Comparison of ENCODE assay signal across 10 mouse cellular contexts in the genomic region with DNA sequence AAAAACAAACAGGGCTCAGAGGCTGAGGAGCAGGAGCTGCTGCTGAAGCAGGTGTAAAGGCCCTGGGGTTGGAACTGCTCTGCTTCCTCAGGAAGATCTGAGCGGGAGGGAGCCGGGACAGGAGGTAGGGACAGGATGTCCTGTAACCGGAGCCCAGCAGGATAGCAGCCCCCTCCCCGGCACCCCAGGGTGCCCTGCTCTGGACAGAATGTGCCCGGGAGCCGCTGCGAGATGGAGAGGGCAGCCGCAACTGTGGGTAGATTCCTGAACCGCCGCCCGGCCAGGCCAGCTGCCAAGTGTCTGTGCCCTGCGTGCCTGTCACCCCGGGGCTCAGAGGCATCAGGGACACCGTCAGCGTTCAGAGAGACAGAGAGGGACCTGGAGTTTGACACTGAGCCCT. TPM values are rescaled to one million over a fixed set of nuclear protein-coding genes. Genes with fewer than 3 reads are reported as not detected.
DNase-seq lines count a peak whose midpoint lies in the region; ATAC-seq and TF ChIP-seq lines count a peak whose summit lies in the region.
"Had no signal": no experiment of that assay in that cellular context is flagged by ENCODE, and none has a peak within 500 bp of the region (broad histone marks: within the 10 kb centered on the region; RNA-seq: fewer than 3 reads in every experiment).

No protein-coding gene starts in this region.

- 0 out of 2 replicates have a peak, but pooled peaks cover 3% of the 10 kb centered on the region for H3K36me3 ChIP-seq in heart, embryonic 11.5 days (ENCODE audit: control insufficient read depth, insufficient read depth, low read length)
- H3K36me3 ChIP-seq in ES-E14 (ENCODE audit: control insufficient read depth, insufficient read depth, low read length, poor library complexity, severe bottlenecking): peaks cover 18% of the 10 kb centered on the region
- 0 out of 2 replicates have a peak, but pooled peaks cover 3% of the 10 kb centered on the region for H3K36me3 ChIP-seq in kidney, embryonic 16.5 days (ENCODE audit: insufficient read depth, low read length)

- no peak overlapping the region for H3K4me2 ChIP-seq in heart, embryonic 11.5 days
- H3K4me2 ChIP-seq in kidney, embryonic 16.5 days (replicated peaks; ENCODE audit: low read depth, low read length): no peak overlapping the region
- H3K4me2 ChIP-seq: limb, embryonic 12.5 days had no signal

- DNase-seq in heart, adult 18-20 months: peak; percentile 89 to 91
- DNase-seq in ES-E14 (ENCODE audit: low read depth, low spot score): no peak
- no peak for DNase-seq in yolk sac, embryonic 10.5 days (ENCODE audit: low spot score)
- DNase-seq in spleen, postnatal 14 days (ENCODE audit: low spot score in 2 of 2): no peak

- peaks cover 5% of the 10 kb centered on the region for H3K4me1 ChIP-seq in heart, embryonic 11.5 days (ENCODE audit: control insufficient read depth, insufficient read depth, low read length)
- H3K4me1 ChIP-seq in ES-E14 (ENCODE audit: control insufficient read depth in 2 of 2, insufficient read depth in 2 of 2, low read length in 2 of 2, poor library complexity in 1 of 2): peaks cover 0 to 8% of the 10 kb centered on the region in 2 experiments; a peak in 2 of 4 replicates
- H3K4me1 ChIP-seq in kidney, embryonic 16.5 days (ENCODE audit: insufficient read depth, low read length): peaks cover 12% of the 10 kb centered on the region

- no peak overlapping the region for H3K9ac ChIP-seq in heart, embryonic 11.5 days (ENCODE audit: low read depth, low read length)
- peak overlapping the region; percentile 50 for H3K9ac ChIP-seq in ES-E14 (ENCODE audit: insufficient read depth, low read depth, low read length, poor library complexity, severe bottlenecking)
- H3K9ac ChIP-seq in kidney, embryonic 16.5 days (replicated peaks; ENCODE audit: low read length): no peak overlapping the region; the same call in 1 of the 2 replicates
- H3K9ac ChIP-seq: limb, embryonic 12.5 days had no signal

- ATAC-seq in heart, embryonic 11.5 days (replicated peaks; ENCODE audit: insufficient number of reproducible peaks, low FRiP score, low TSS enrichment): no peak
- peak; percentile 20; the same call in 1 of the 2 replicates for ATAC-seq in erythroid progenitor cell, adult 5-6 weeks (replicated peaks; ENCODE audit: low FRiP score, poor library complexity, severe bottlenecking)
- 0 out of 2 replicates have a peak, but pooled peaks have one; percentile 10 for ATAC-seq in kidney, embryonic 16.5 days (ENCODE audit: low FRiP score, low TSS enrichment)
- 0 out of 2 replicates have a peak, but pooled peaks have one; percentile 30 for ATAC-seq in megakaryocyte progenitor cell, adult 5-6 weeks (replicated peaks; ENCODE audit: poor library complexity)

- H3K4me3 ChIP-seq in heart, embryonic 11.5 days (ENCODE audit: low read depth, low read length): no peak overlapping the region
- H3K4me3 ChIP-seq in ES-E14 (ENCODE audit: insufficient read depth in 1 of 2, low read depth in 1 of 2, low read length in 2 of 2, poor library complexity in 1 of 2, severe bottlenecking in 1 of 2): peak overlapping the region in 1 of 2 experiments; percentile 40; a peak in 2 of 4 replicates
- no peak overlapping the region for H3K4me3 ChIP-seq in kidney, embryonic 16.5 days (ENCODE audit: low read length)
- H3K4me3 ChIP-seq: erythroblast, embryonic 14.5 days; limb, embryonic 12.5 days had no signal

- WGBS in heart, embryonic 11.5 days (ENCODE audit: insufficient replicate concordance): 31% methylated on average over 15 of the region's 15 CpGs
- 44% methylated on average over 15 of the region's 15 CpGs for WGBS in kidney, embryonic 16.5 days

- H3K27ac ChIP-seq in heart, embryonic 11.5 days (ENCODE audit: low read depth, low read length): no peak overlapping the region
- no peak overlapping the region for H3K27ac ChIP-seq in ES-E14 (ENCODE audit: insufficient read depth, low read depth, low read length, poor library complexity, severe bottlenecking)
- no peak overlapping the region for H3K27ac ChIP-seq in kidney, embryonic 16.5 days (ENCODE audit: low read length)
- H3K27ac ChIP-seq: limb, embryonic 12.5 days had no signal

- no peaks in the 10 kb centered on the region for H3K9me3 ChIP-seq in heart, embryonic 11.5 days (replicated peaks; ENCODE audit: control insufficient read depth, low read length)
- no peaks in the 10 kb centered on the region for H3K9me3 ChIP-seq in ES-E14 (ENCODE audit: control insufficient read depth, insufficient read depth, low read depth, low read length)
- H3K9me3 ChIP-seq in kidney, embryonic 16.5 days (ENCODE audit: low read length): no peaks in the 10 kb centered on the region
- H3K9me3 ChIP-seq: limb, embryonic 12.5 days had no signal

- H3K27me3 ChIP-seq in heart, embryonic 11.5 days (ENCODE audit: control insufficient read depth, insufficient read depth, low read length): no peaks in the 10 kb centered on the region; the same call in 1 of the 2 replicates
- H3K27me3 ChIP-seq in kidney, embryonic 16.5 days (ENCODE audit: insufficient read depth, low read length): no peaks in the 10 kb centered on the region
- H3K27me3 ChIP-seq: limb, embryonic 12.5 days had no signal

- in situ Hi-C loops in ES-E14 (cut with MboI; ENCODE audit: low sequenced_read_pairs in 2 of 2, unreplicated experiment in 2 of 2): no loop called here

TF ChIP-seq in ES-E14, 5 proteins besides CTCF, POLR2A, EP300 and RAD21:
- no peak for TF ChIP-seq CHD2 (IDR thresholded peaks at IDR 0.05; ENCODE audit: low read depth, low read length)
- TF ChIP-seq ZNF384 (IDR thresholded peaks at IDR 0.05; ENCODE audit: low read depth, low read length): no peak
- no peak for TF ChIP-seq ZC3H11A (IDR thresholded peaks at IDR 0.05; ENCODE audit: borderline replicate concordance, low read depth, low read length)
- no peak for TF ChIP-seq MAFK (IDR thresholded peaks at IDR 0.05; ENCODE audit: insufficient read depth, low read depth, low read length)
- TF ChIP-seq HCFC1 (IDR thresholded peaks at IDR 0.05; ENCODE audit: borderline replicate concordance, insufficient read depth, low read length): no peak

RNA-seq across cellular contexts. Expression of a gene that starts 6.0 kb away (rescaled TPM):
- total RNA-seq in heart, adult 18-20 months (2021): 10 to 100 TPM; 14.8 to 29.0 TPM
- 2.4 and 3.2 TPM in 2 replicates for polyA plus RNA-seq in heart, embryonic 11.5 days (2014; fragmentation: Nextera tagmentation; extraction: Ambion mirVana)
- 11.4 and 18.8 TPM in 2 replicates for total RNA-seq in ES-E14 (2012; rRNA removed)
- total RNA-seq in erythroid progenitor cell, adult 5-6 weeks (2015; ENCODE audit: low replicate concordance): 35.0 and 62.9 TPM in 2 replicates
- total RNA-seq in erythroid progenitor cell, adult 5-6 weeks (2017; ENCODE audit: low replicate concordance): 27.3 and 54.3 TPM in 2 replicates
- polyA plus RNA-seq in kidney, embryonic 16.5 days (2015; fragmentation: Nextera tagmentation; extraction: Ambion mirVana): 6.7 and 7.0 TPM in 2 replicates
- 6.0 and 8.6 TPM in 2 replicates for total RNA-seq in megakaryocyte progenitor cell, adult 5-6 weeks (2015)
- total RNA-seq in megakaryocyte progenitor cell, adult 5-6 weeks (2017): 4.8 and 8.8 TPM in 2 replicates

RNA-seq across cellular contexts. Expression of a gene that starts 25.3 kb away (rescaled TPM):
- total RNA-seq in heart, adult 18-20 months (2021): under 1 TPM; 0.15 to 0.31 TPM
- polyA plus RNA-seq in heart, embryonic 11.5 days (2014; fragmentation: Nextera tagmentation; extraction: Ambion mirVana): 0.07 TPM in 1 of 2 replicates, not detected in the other
- total RNA-seq in ES-E14 (2012; rRNA removed): 0.69 and 1.2 TPM in 2 replicates
- total RNA-seq in erythroid progenitor cell, adult 5-6 weeks (2015; ENCODE audit: low replicate concordance): 0.84 and 1.1 TPM in 2 replicates
- total RNA-seq in erythroid progenitor cell, adult 5-6 weeks (2017; ENCODE audit: low replicate concordance): 0.13 and 0.53 TPM in 2 replicates
- 0.05 and 0.12 TPM in 2 replicates for polyA plus RNA-seq in kidney, embryonic 16.5 days (2015; fragmentation: Nextera tagmentation; extraction: Ambion mirVana)
- total RNA-seq in megakaryocyte progenitor cell, adult 5-6 weeks (2015): 0.07 and 0.64 TPM in 2 replicates
- 1.0 and 1.7 TPM in 2 replicates for total RNA-seq in megakaryocyte progenitor cell, adult 5-6 weeks (2017)
- polyA plus RNA-seq: limb, embryonic 12.5 days had no signal

RNA-seq across cellular contexts. Expression of a gene that starts 28.7 kb away (rescaled TPM):
- 1 to 10 TPM; 6.8 to 9.8 TPM for total RNA-seq in heart, adult 18-20 months (2021)
- 7.8 and 8.5 TPM in 2 replicates for polyA plus RNA-seq in heart, embryonic 11.5 days (2014; fragmentation: Nextera tagmentation; extraction: Ambion mirVana)
- total RNA-seq in ES-E14 (2012; rRNA removed): 7.8 and 11.5 TPM in 2 replicates
- total RNA-seq in erythroid progenitor cell, adult 5-6 weeks (2015; ENCODE audit: low replicate concordance): 13.4 and 14.4 TPM in 2 replicates
- 2.7 and 3.0 TPM in 2 replicates for total RNA-seq in erythroid progenitor cell, adult 5-6 weeks (2017; ENCODE audit: low replicate concordance)
- 16.2 and 16.3 TPM in 2 replicates for polyA plus RNA-seq in kidney, embryonic 16.5 days (2015; fragmentation: Nextera tagmentation; extraction: Ambion mirVana)
- total RNA-seq in megakaryocyte progenitor cell, adult 5-6 weeks (2015): 48.7 and 50.0 TPM in 2 replicates
- total RNA-seq in megakaryocyte progenitor cell, adult 5-6 weeks (2017): 13.9 and 16.7 TPM in 2 replicates

RNA-seq across cellular contexts. Expression of a gene that starts 29.5 kb away (rescaled TPM):
- total RNA-seq in heart, adult 18-20 months (2021): 10 to 100 TPM; 13.7 to 14.4 TPM
- polyA plus RNA-seq in heart, embryonic 11.5 days (2014; fragmentation: Nextera tagmentation; extraction: Ambion mirVana): 0.55 and 1.1 TPM in 2 replicates
- total RNA-seq in ES-E14 (2012; rRNA removed): 3.7 and 6.6 TPM in 2 replicates
- not detected in 2 replicates for total RNA-seq in erythroid progenitor cell, adult 5-6 weeks (2015; ENCODE audit: low replicate concordance)
- 0.26 TPM in 1 of 2 replicates, not detected in the other for total RNA-seq in erythroid progenitor cell, adult 5-6 weeks (2017; ENCODE audit: low replicate concordance)
- 2.9 and 4.9 TPM in 2 replicates for polyA plus RNA-seq in kidney, embryonic 16.5 days (2015; fragmentation: Nextera tagmentation; extraction: Ambion mirVana)
- 0.12 and 0.42 TPM in 2 replicates for total RNA-seq in megakaryocyte progenitor cell, adult 5-6 weeks (2015)
- 0.84 and 0.92 TPM in 2 replicates for total RNA-seq in megakaryocyte progenitor cell, adult 5-6 weeks (2017)

RNA-seq across cellular contexts. Expression of a gene that starts 40.2 kb away (rescaled TPM):
- 10 to 100 TPM; 42.4 to 46.2 TPM for total RNA-seq in heart, adult 18-20 months (2021)
- 102 and 109 TPM in 2 replicates for polyA plus RNA-seq in heart, embryonic 11.5 days (2014; fragmentation: Nextera tagmentation; extraction: Ambion mirVana)
- total RNA-seq in ES-E14 (2012; rRNA removed): 52.5 and 82.3 TPM in 2 replicates
- total RNA-seq in erythroid progenitor cell, adult 5-6 weeks (2015; ENCODE audit: low replicate concordance): 18.0 and 20.9 TPM in 2 replicates
- total RNA-seq in erythroid progenitor cell, adult 5-6 weeks (2017; ENCODE audit: low replicate concordance): 23.8 and 26.6 TPM in 2 replicates
- 114 and 119 TPM in 2 replicates for polyA plus RNA-seq in kidney, embryonic 16.5 days (2015; fragmentation: Nextera tagmentation; extraction: Ambion mirVana)
- 27.6 and 37.2 TPM in 2 replicates for total RNA-seq in megakaryocyte progenitor cell, adult 5-6 weeks (2015)
- 33.9 and 37.1 TPM in 2 replicates for total RNA-seq in megakaryocyte progenitor cell, adult 5-6 weeks (2017)

Comparison
In these comparisons a context has a peak if more than half of its experiments do, and no peak if none do; other contexts are left out.
1. DNase-seq: peak in heart, adult 18-20 months (2 of 2); none in ES-E14 (single experiment), yolk sac, embryonic 10.5 days (single experiment) and spleen, postnatal 14 days (0 of 2).